Mouse (Mus musculus) adrenal gland, adult 8-10 months (tissue): ENCODE data around the gene Fto. TPM values are rescaled to one million over a fixed set of nuclear protein-coding genes. Genes with fewer than 3 reads are reported as not detected.

Source experiments
- DNase-seq: peaks from one replicate; pipeline ENCODE4 v3.0.0; 2022
- total RNA-seq, 4 experiments: library from RNA; stranded (reverse); gene quantifications; 2 replicates each; pipeline ENCODE4 v1.2.4; 2022

Gene Fto
- total RNA-seq, 4 experiments from 2014 or later, result 73.8 to 102 (median 86.6) TPM

- DNase-seq, result no peak
Measured at GRCm38 (mm10) chr8:91358016-91358415, 44.7 kb downstream of the Fto start.

GRCm38 (mm10) chr8:91359511-91359910 lies 46.2 kb downstream of the Fto start:
- no peak for DNase-seq

GRCm38 (mm10) chr8:91360644-91361357 lies 47.5 kb downstream of the Fto start:
- DNase-seq, result no peak

- DNase-seq, result no peak
Measured at GRCm38 (mm10) chr8:91363272-91363860, 50.0 kb downstream of the Fto start.

- no peak for DNase-seq
Measured at GRCm38 (mm10) chr8:91364216-91364615, 50.9 kb downstream of the Fto start.

GRCm38 (mm10) chr8:91365804-91366203 lies 52.5 kb downstream of the Fto start:
- DNase-seq, result no peak

- DNase-seq, result no peak
Measured at GRCm38 (mm10) chr8:91370899-91371298, 57.6 kb downstream of the Fto start.

- no peak for DNase-seq
Measured at GRCm38 (mm10) chr8:91371995-91372394, 58.7 kb downstream of the Fto start.

GRCm38 (mm10) chr8:91372780-91373577 lies 59.7 kb downstream of the Fto start:
- no peak for DNase-seq

GRCm38 (mm10) chr8:91375054-91375938 lies 62.0 kb downstream of the Fto start:
- DNase-seq, result no peak

GRCm38 (mm10) chr8:91376785-91377184 lies 63.5 kb downstream of the Fto start:
- DNase-seq, result no peak

- DNase-seq, result no peak
Measured at GRCm38 (mm10) chr8:91377275-91377674, 64.0 kb downstream of the Fto start.

- peak; percentile 46 for DNase-seq
Measured at GRCm38 (mm10) chr8:91378846-91379499, 65.6 kb downstream of the Fto start.

GRCm38 (mm10) chr8:91380796-91381542 lies 67.6 kb downstream of the Fto start:
- DNase-seq, result no peak

- DNase-seq, result peak; percentile 49
Measured at GRCm38 (mm10) chr8:91381543-91382106, 68.3 kb downstream of the Fto start.

- no peak for DNase-seq
Measured at GRCm38 (mm10) chr8:91383210-91383609, 69.9 kb downstream of the Fto start.

- no peak for DNase-seq
Measured at GRCm38 (mm10) chr8:91383811-91384210, 70.5 kb downstream of the Fto start.

GRCm38 (mm10) chr8:91384389-91384788 lies 71.1 kb downstream of the Fto start:
- DNase-seq, result no peak

GRCm38 (mm10) chr8:91385808-91386207 lies 72.5 kb downstream of the Fto start:
- no peak for DNase-seq

- no peak for DNase-seq
Measured at GRCm38 (mm10) chr8:91390369-91391020, 77.2 kb downstream of the Fto start.
